Mouse (Mus musculus) intestine, postnatal 0 days (tissue): ENCODE results near the gene Mark3. TPM values are rescaled to one million over a fixed set of nuclear protein-coding genes. Genes with fewer than 3 reads are reported as not detected.

Experiments used
- ATAC-seq: fragments of 200-750 bp; cut with Nextera tagmentation; 2 replicates; pipeline ENCODE4 v1.8.0; 2017; ENCODE audit warnings: mild to moderate bottlenecking, moderate TSS enrichment, moderate library complexity
- H3K27ac ChIP-seq: fragments of 300-500 bp; sonication (generic); 2 replicates; pipeline ENCODE4 v1.5.1; 2014; ENCODE audit warnings: mild to moderate bottlenecking, low read depth, low read length, moderate library complexity
- H3K27me3 ChIP-seq: fragments of 300-500 bp; sonication (generic); replicated peaks from 2 replicates; pipeline ENCODE4 v1.6.1; 2014; ENCODE audit warnings: low read length, mixed read lengths; ENCODE audit not compliant: control insufficient read depth, insufficient read depth
- H3K36me3 ChIP-seq: fragments of 300-500 bp; sonication (generic); 2 replicates; pipeline ENCODE4 v1.6.1; 2014; ENCODE audit warnings: mild to moderate bottlenecking, moderate library complexity; ENCODE audit not compliant: control insufficient read depth, insufficient read depth
- H3K4me1 ChIP-seq: fragments of 300-500 bp; sonication (generic); replicated peaks from 2 replicates; pipeline ENCODE4 v1.6.1; 2014; ENCODE audit warnings: antibody characterized with exemption, low read length, mixed read lengths; ENCODE audit not compliant: control insufficient read depth, insufficient read depth
- H3K4me2 ChIP-seq: fragments of 300-500 bp; sonication (generic); replicated peaks from 2 replicates; pipeline ENCODE4 v1.6.1; 2014; ENCODE audit warnings: low read depth, mild to moderate bottlenecking, moderate library complexity
- H3K4me3 ChIP-seq: fragments of 300-500 bp; sonication (generic); 2 replicates; pipeline ENCODE4 v1.5.1; 2014; ENCODE audit warnings: low read depth, low read length
- H3K9ac ChIP-seq: fragments of 300-500 bp; sonication (generic); 2 replicates; pipeline ENCODE4 v1.6.1; 2014; ENCODE audit warnings: mild to moderate bottlenecking, low read depth, low read length
- H3K9me3 ChIP-seq: fragments of 300-500 bp; sonication (generic); 2 replicates; pipeline ENCODE4 v1.6.1; 2016; ENCODE audit warnings: mixed run types; ENCODE audit not compliant: control insufficient read depth
- CTCF ChIP-seq: sonication (generic); IDR thresholded peaks from 2 replicates; pipeline ENCODE4 v1.5.1; 2016; ENCODE audit warnings: low read depth, mild to moderate bottlenecking, control low read depth, antibody characterized with exemption, moderate library complexity
- WGBS: fragments of 180-500 bp; shearing (Covaris S2); extraction: QIAGEN DNeasy Blood & Tissue Kit; methylation state at CpG from one replicate; pipeline ENCODE4 v1.1.7; 2014; 5-methylcytosine and 5-hydroxymethylcytosine counted together
- polyA plus RNA-seq: library from polyadenylated mRNA; unstranded; fragments of >200 nt; fragmentation: Nextera tagmentation; extraction: Ambion mirVana; gene quantifications from 2 replicates; pipeline ENCODE4 v1.2.1, GENCODE M21; 2015

Gene Mark3
- polyA plus RNA-seq, 1 experiment from 2014 or later: 24.7 TPM

DNA sequence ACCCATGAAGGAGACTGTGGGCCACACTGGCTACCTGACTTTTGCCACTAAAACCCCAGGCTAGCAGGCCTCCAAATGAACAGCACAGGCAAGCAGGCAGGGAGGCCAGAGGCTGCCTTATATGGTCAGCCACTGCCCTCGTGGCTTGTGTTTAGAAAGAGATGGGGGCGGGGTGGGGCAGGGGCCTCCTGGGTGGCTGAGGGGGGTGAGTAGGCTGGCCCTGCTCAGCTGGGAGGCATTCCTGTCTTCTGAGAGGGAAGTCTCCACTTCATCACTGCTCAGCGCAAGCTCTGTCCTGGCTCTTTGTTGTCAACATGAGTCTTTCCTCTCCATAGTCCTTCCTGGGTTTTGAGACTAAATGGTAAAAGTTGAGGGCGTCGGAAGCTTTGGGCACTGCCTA lies 108.5 kb downstream of the Mark3 start:
- Histone ChIP-seq H3K36me3 (peaks cover 18% of the 10 kb centered on the region; the same call in 1 of the 2 replicates), H3K9me3 (no peaks in the 10 kb centered on the region), H3K27me3 (no peaks in the 10 kb centered on the region), H3K4me3 (no peak overlapping the region), H3K4me2 (no peak overlapping the region), H3K27ac (peak overlapping the region; percentile 58), H3K9ac (no peak overlapping the region), H3K4me1 (peaks cover 20% of the 10 kb centered on the region; the same call in 1 of the 2 replicates)
- TF ChIP-seq CTCF: no peak
- no peak for ATAC-seq
- WGBS: 44% methylated on average over 5 of the region's 5 CpGs

DNA sequence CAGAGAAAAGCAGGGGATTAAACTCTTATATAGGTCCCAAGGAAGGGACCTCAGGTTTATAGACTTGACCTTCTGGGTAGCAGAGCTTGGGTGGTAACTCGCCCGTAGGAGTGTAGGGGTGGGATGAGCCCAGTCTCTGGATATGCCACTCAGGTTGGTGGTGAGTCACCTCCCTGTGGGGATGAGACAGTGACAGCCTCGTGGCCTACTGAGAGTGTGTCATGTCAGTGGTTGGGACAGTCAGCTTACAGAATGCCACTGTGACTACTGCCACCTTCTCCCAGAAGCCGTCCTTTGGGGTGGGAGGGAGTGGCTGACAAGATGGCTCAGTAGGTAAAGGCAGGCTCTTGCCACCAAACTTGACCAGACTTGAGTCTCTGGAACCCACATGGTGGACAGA lies 112.1 kb downstream of the Mark3 start:
- H3K4me3 ChIP-seq: no peak overlapping the region
- peaks cover 8% of the 10 kb centered on the region; the same call in 1 of the 2 replicates for H3K36me3 ChIP-seq
- no peak for ATAC-seq
- H3K27ac ChIP-seq: 0 out of 2 replicates have a peak overlapping the region, but pooled peaks have one; percentile 69
- H3K27me3 ChIP-seq: no peaks in the 10 kb centered on the region
- no peaks in the 10 kb centered on the region for H3K9me3 ChIP-seq
- peaks cover 26% of the 10 kb centered on the region; the same call in 1 of the 2 replicates for H3K4me1 ChIP-seq
- WGBS: 68% methylated on average over 4 of the region's 4 CpGs
- H3K9ac ChIP-seq: no peak overlapping the region
- TF ChIP-seq CTCF: no peak
- no peak overlapping the region for H3K4me2 ChIP-seq

DNA sequence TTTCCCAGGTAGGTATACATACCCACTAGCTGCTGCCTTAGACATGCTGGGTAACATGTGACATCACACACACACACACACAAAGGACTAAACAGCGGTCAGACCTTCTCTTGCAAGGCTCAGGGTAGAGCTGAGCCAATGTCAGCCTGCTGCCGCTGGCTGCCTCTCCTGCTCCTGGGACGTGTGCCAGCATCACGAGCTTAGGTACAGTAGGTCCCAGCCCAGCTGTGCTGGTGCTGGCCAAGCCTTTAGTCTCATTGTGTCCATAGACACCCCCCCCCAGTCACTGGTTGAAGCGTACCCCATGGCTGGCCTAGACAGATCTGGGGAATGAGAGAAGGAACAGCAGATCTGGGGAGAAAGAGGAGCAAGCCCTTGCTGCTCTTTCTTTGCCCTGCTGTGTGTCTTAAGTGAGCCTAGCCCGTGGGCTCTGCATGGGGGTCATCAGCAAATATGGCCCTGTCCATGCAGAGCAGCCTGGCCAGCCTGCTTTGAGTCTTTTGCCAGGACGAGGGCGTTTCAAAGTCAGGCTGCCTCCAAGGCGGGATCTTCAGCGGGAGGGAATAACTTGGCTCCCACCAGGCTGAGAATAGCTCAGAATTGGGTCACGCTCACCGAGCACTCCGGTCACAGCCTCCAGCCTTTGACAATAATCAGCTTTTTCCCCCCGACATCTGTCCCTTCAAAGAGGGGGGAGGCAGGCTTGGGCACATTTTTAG lies 113.2 kb downstream of the Mark3 start:
- H3K9ac ChIP-seq: no peak overlapping the region; the same call in 1 of the 2 replicates
- peak overlapping the region; percentile 69 for H3K27ac ChIP-seq
- H3K27me3 ChIP-seq: no peaks in the 10 kb centered on the region
- TF ChIP-seq CTCF: no peak
- ATAC-seq: peak; percentile 44
- 28% methylated on average over 14 of the region's 14 CpGs for WGBS
- no peaks in the 10 kb centered on the region for H3K9me3 ChIP-seq
- H3K4me3 ChIP-seq: no peak overlapping the region
- H3K36me3 ChIP-seq: 0 out of 2 replicates have a peak, but pooled peaks cover under 1% of the 10 kb centered on the region
- peaks cover 28% of the 10 kb centered on the region; the same call in 1 of the 2 replicates for H3K4me1 ChIP-seq
- H3K4me2 ChIP-seq: no peak overlapping the region

DNA sequence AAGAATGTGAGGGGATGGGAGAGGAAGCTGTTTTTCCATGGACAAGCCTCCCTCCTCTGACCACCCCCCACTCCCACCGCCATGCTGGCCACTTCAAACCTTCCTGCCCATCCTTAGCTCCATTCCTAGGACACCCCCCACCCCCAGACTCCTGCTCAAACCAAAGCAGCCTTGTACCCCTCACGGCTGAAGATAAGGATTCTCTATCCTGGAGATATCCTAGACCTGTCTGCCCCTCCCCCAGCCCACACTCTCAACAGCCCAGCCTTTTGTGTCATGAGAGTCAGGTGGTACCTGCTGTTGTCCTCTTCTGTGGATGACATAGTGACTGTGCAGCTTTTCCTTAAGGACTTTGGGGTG lies 113.7 kb downstream of the Mark3 start:
- ATAC-seq: no peak
- TF ChIP-seq CTCF: no peak
- no peak overlapping the region for H3K9ac ChIP-seq

DNA sequence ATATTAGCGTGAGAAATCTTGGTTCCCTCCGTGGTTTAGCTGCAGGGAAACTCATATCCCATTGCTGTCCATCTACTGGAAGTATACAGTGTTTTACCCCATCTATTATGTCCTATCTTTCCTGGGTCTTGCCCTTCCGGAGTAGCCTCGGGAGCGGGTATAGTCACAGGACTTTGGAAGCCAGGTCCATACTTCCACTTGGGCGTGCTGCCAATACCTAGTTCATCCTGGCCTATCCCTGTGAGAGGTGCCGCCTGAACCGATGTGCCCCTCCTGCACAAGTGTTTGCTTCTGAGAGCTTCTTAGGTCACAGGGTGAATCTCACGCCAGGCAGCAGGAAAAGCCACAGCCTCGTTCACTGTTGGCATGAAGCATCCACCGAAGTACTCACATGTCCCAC lies 115.1 kb downstream of the Mark3 start:
- H3K9ac ChIP-seq: no peak overlapping the region
- TF ChIP-seq CTCF: no peak
- H3K4me3 ChIP-seq: no peak overlapping the region
- H3K27me3 ChIP-seq: no peaks in the 10 kb centered on the region
- peak; percentile 70 for ATAC-seq
- H3K36me3 ChIP-seq: no peaks in the 10 kb centered on the region
- peak overlapping the region; percentile 28; the same call in 1 of the 2 replicates for H3K27ac ChIP-seq
- no peaks in the 10 kb centered on the region for H3K9me3 ChIP-seq
- WGBS: 40% methylated on average over 11 of the region's 11 CpGs
- peaks cover 37% of the 10 kb centered on the region for H3K4me1 ChIP-seq
- H3K4me2 ChIP-seq: 0 out of 2 replicates have a peak overlapping the region, but pooled peaks have one; percentile 9

More for the DNA sequence above, 113.7 kb downstream of the Mark3 start:
- Histone ChIP-seq H3K4me2 (no peak overlapping the region), H3K36me3 (no peaks in the 10 kb centered on the region), H3K9me3 (no peaks in the 10 kb centered on the region), H3K4me3 (no peak overlapping the region), H3K27me3 (no peaks in the 10 kb centered on the region), H3K4me1 (peaks cover 29% of the 10 kb centered on the region; the same call in 1 of the 2 replicates), H3K27ac (no peak overlapping the region)
- 35% methylated on average over 2 of the region's 2 CpGs for WGBS

DNA sequence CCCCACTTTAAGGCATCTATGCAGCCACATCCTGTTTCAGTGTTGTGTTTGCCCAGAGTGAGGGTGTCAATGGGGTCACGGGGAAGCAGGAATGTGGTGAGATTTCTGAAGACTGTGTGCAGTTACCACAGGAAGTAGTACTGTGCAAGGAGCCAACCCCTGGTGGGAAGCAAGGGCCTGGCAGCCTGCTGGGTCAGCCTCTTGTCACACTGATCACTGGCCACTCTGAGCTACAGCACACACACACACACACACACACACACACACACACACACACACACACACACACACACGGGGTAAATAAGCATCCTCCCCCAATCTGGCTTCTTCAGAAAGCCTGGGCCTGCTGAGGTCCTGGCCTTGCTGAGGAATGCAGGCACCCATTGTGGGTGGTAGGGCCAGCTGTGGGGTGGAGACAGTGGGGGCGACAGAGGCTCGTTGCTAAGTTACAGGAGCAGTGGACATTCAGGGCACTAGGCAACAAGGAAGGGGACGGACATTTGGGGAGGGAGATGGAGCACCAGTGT lies 117.1 kb downstream of the Mark3 start:
- no peaks in the 10 kb centered on the region for H3K36me3 ChIP-seq
- TF ChIP-seq CTCF: peak; percentile 19; the same call in 1 of the 2 replicates
- no peak overlapping the region for H3K27ac ChIP-seq
- H3K9ac ChIP-seq: no peak overlapping the region
- H3K4me3 ChIP-seq: no peak overlapping the region
- 43% methylated on average over 5 of the region's 5 CpGs for WGBS
- H3K4me2 ChIP-seq: no peak overlapping the region
- H3K27me3 ChIP-seq: no peaks in the 10 kb centered on the region
- H3K9me3 ChIP-seq: no peaks in the 10 kb centered on the region
- peaks cover 40% of the 10 kb centered on the region for H3K4me1 ChIP-seq
- no peak for ATAC-seq
